Mouse (Mus musculus) skeletal muscle tissue, adult 2 months (tissue): Measurements from ENCODE around the gene Gm10647.

Source experiments
- DNase-seq: peaks from one replicate; pipeline ENCODE4 v3.0.0-alpha.2; 2012; ENCODE audit warnings: low read depth, low spot score

The Gm10647 gene

GRCm38 (mm10) chr9:66846822-66847221, 50.0 kb downstream of the Gm10647 start:
- no peak for DNase-seq
